Mouse (Mus musculus): ENCODE measurements around the gene Hadh. TPM values are rescaled to one million over a fixed set of nuclear protein-coding genes. Genes with fewer than 3 reads are reported as not detected.

Hadh gene
- total RNA-seq (2021) = 10 to 100 TPM; 21.5 to 23.5 TPM
- long read RNA-seq, transcript Hadh-201 (8 exons, 1,789 nt) = major isoform, 22 of 24 reads
- long read RNA-seq, partial matches to known transcripts = 1 of 24 reads
- long read RNA-seq, other reads (novel, unspliced or antisense) = 1 of 24 reads

GRCm38 (mm10) chr3:131271559-131272373 is at the start of gene Hadh:
Gene Hadh (minus strand): TSS chr3:131272101.
- peak; percentile 60 to 83 for DNase-seq (ENCODE audit: low spot score in 2 of 2)

GRCm38 (mm10) chr3:131320184-131320583 is 48.3 kb upstream of the Hadh start:
- peak in 1 of 2 experiments; percentile 84 for DNase-seq (ENCODE audit: low spot score in 2 of 2)

GRCm38 (mm10) chr3:131318211-131318610 is 46.3 kb upstream of the Hadh start:
- no peak for DNase-seq (ENCODE audit: low spot score in 2 of 2)

GRCm38 (mm10) chr3:131317126-131317525 is 45.2 kb upstream of the Hadh start:
- no peak for DNase-seq (ENCODE audit: low spot score in 2 of 2)

GRCm38 (mm10) chr3:131315957-131316510 is 44.1 kb upstream of the Hadh start:
- DNase-seq (ENCODE audit: low spot score in 2 of 2) = no peak

GRCm38 (mm10) chr3:131312340-131312739 is 40.4 kb upstream of the Hadh start:
- no peak for DNase-seq (ENCODE audit: low spot score in 2 of 2)

GRCm38 (mm10) chr3:131310572-131310971 is 38.7 kb upstream of the Hadh start:
- DNase-seq (ENCODE audit: low spot score in 2 of 2) = no peak

- DNase-seq (ENCODE audit: low spot score in 2 of 2) = no peak
Measured at GRCm38 (mm10) chr3:131307811-131308210, 35.9 kb upstream of the Hadh start.

- DNase-seq (ENCODE audit: low spot score in 2 of 2) = no peak
Measured at GRCm38 (mm10) chr3:131306255-131306654, 34.4 kb upstream of the Hadh start.

GRCm38 (mm10) chr3:131303320-131303714 is 31.4 kb upstream of the Hadh start:
- DNase-seq (ENCODE audit: low spot score in 2 of 2) = no peak

GRCm38 (mm10) chr3:131302452-131303319 is 30.8 kb upstream of the Hadh start, which contains the start of gene Cyp2u1:
Gene Cyp2u1 (minus strand): TSS chr3:131303227.
- peak; percentile 87 to 95 for DNase-seq (ENCODE audit: low spot score in 2 of 2)

- DNase-seq (ENCODE audit: low spot score in 2 of 2) = peak in 1 of 2 experiments; percentile 59
Measured at GRCm38 (mm10) chr3:131299908-131300307, 28.0 kb upstream of the Hadh start.

GRCm38 (mm10) chr3:131299078-131299477 is 27.2 kb upstream of the Hadh start:
- DNase-seq (ENCODE audit: low spot score in 2 of 2) = no peak

GRCm38 (mm10) chr3:131296893-131297292 is 25.0 kb upstream of the Hadh start:
- no peak for DNase-seq (ENCODE audit: low spot score in 2 of 2)

- DNase-seq (ENCODE audit: low spot score in 2 of 2) = no peak
Measured at GRCm38 (mm10) chr3:131295513-131296200, 23.8 kb upstream of the Hadh start.

- no peak for DNase-seq (ENCODE audit: low spot score in 2 of 2)
Measured at GRCm38 (mm10) chr3:131294503-131294902, 22.6 kb upstream of the Hadh start.

- no peak for DNase-seq (ENCODE audit: low spot score in 2 of 2)
Measured at GRCm38 (mm10) chr3:131292959-131293358, 21.1 kb upstream of the Hadh start.

- no peak for DNase-seq (ENCODE audit: low spot score in 2 of 2)
Measured at GRCm38 (mm10) chr3:131292349-131292748, 20.4 kb upstream of the Hadh start.

GRCm38 (mm10) chr3:131291890-131292289 is 20.0 kb upstream of the Hadh start:
- DNase-seq (ENCODE audit: low spot score in 2 of 2) = no peak

- no peak for DNase-seq (ENCODE audit: low spot score in 2 of 2)
Measured at GRCm38 (mm10) chr3:131274151-131274550, 2.2 kb upstream of the Hadh start.
